Mouse (Mus musculus): ENCODE data around the gene Elf2.

The Elf2 gene

DNA sequence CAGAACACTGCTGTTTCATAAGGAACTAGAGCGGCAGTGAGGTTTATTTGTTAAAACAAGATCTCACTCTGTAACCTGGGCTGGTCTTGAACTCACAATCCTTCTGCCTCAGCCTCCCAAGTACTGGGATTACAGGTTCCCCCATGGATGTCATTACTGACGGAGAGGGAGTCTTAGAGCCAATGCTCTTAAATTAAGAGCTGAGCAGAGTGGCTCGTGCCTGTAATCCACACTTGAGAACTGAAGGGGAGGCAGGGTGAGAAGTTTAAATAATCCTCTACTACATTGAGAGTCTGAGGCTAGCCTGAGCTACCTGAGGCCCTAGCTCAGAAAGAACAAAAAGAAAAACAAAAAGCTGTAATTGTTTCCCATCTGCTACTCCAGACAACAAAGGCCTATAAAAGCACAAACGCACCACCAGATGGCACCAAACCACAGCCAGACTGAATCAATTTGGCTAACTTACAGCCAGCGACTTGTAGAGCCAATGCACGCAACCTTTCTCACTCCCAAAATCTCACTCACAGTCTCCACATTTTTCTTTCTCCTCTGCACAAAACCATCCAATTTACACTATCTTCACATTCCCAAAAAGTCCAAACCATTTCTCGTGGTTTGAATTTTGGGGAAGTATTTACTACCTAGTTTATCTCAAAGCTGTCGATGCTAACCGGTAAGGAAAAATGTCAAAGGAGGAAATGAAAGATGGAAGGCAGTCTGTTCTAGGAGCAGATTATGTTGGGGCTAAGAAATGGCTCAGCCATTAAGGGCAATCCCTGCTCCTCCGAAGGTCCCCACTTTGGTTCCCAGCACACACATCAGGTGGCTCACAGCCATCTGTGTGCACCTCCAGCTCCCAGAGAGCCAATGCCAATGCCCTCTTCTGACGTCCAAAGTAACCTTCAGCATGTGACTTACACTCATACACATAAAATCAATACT, 51.3 kb downstream of the Elf2 start:
- ATAC-seq (ENCODE audit: insufficient number of reproducible peaks, low FRiP score, low TSS enrichment): peak; percentile 78

DNA sequence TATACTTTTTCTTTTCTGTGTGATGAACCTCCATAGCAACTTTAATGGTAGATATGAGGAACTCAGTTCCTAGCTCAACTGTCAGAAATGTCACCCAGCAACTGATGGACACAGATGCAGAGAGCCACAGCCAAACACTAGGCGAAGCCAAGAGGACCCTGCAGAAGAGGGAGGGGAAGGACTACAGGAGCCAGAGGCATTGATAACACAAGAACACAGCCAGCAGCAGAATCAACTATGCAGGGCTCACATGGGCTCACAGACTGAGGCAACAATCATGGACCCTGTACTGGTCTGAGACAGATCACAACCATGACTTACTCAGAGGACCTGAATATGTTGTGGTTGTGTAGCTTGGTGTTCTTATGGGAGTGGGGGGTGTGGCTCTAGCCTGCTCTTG, 56.1 kb downstream of the Elf2 start:
- ATAC-seq (ENCODE audit: insufficient number of reproducible peaks, low FRiP score, low TSS enrichment): no peak

DNA sequence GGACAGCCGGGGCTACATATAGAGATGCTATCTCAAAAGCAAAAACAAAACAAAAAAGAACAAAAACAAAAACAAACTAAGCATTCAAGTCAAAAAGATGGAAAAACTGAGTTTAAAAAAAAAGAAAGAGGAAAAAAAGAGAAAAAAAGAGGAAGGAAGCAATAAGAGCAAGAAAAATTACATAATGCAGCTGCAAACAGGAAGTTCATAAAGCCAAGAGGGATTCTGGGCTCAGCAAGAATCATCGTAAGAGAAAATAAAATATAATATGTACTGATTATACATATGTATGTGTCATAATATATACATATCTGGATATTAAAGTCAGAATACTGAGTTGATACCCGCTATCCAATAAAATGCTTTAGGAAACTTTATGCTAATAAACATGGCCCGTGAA, 58.7 kb downstream of the Elf2 start:
- ATAC-seq (ENCODE audit: insufficient number of reproducible peaks, low FRiP score, low TSS enrichment): no peak

DNA sequence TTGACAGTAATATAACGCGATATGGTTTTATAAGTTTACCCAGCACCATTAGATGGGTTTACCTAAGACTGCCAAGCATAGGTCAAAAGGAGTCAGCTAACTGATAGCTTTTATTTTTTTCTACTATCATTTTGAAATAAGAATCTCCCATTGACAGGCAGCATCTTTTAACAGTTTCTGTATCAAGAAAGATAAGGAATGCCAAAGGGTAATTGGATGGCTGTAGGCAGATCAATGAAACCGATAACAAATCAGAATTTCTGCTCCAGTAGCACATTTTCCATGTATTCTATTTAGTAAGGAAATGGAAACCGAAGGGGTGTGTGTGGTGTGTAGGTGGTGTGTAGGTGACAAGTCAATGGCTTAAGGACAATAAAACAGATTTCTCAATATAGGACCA, 62.0 kb downstream of the Elf2 start:
- no peak for ATAC-seq (ENCODE audit: insufficient number of reproducible peaks, low FRiP score, low TSS enrichment)

DNA sequence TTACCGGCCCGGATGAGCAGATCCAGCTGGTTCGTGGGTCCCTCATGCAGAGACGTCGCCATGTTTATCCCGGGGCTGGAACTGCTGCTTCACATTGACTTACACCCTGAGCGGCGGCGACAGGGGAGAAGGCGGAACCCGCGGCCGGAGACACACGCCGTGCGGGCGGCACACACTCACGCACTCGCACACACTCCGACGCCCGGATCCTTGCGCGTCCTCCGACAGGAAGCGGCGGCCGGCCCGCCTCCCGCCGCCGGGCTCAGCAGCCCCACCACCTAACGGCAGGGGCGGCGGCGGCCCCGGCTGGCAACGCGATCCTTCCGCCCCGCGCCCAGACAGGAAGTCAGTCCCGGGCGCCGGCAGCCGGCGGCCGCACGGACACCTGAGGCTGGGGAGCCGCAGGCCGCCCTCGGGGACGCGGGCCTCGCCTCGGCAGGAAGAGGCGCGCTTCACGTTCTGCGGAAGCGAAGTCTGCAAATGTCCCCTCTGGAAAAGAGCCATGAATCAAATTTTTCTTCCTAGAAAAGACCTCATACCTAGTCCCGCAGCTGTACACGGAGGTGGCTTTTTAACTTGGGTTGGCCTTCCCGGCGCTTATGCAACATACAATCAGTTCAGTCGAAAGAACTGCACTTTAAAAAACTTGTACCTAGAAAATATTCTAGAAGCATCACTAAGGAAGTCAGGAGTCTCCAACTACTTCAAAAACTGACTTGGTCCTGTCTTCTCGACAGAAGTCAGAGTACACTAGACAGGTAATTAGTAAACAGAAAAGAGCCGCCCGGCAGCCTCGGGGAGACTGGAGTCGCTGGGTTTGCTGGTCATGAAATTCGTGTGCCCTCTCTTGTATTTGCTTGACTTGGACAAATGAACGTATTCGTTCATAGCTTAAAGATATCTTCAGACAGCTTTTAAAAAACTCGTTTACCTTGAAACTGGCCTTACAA, 63.0 kb downstream of the Elf2 start:
- peak; percentile 77 for ATAC-seq (ENCODE audit: insufficient number of reproducible peaks, low FRiP score, low TSS enrichment)

DNA sequence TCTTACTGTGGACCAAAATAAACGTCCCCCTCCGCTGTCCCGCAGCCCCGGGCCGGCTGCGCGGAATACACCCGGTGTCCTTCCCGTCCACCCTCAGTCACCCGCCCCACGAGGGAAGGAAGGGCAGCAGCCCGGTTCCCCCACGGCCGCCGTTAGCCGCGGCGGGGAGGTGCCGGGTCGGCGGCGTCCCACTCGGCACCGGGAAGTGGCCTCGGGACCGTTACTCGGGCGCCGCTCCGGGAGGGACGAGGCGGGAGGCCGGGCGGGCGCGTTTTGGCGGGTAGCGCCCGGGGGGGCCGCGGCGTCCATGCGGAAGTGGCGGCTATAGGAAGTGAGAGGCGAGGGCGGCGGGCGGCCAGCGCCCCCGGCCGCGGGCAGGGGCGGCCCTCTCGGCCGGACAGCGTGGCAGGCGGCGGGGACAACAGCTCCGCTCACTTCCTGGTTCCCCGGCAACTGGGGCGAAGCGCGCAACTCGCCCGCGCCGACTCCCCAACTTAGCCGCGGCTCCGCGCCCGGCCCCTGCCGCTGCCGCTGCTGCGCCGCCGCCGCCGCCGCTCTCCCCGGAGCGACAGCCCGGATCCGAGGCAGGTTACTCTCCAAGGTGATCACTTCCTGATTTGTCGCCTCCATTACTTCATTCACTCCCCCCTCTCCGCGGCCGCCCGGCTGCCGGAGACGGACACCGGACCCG, 63.9 kb downstream of the Elf2 start:
- ATAC-seq (ENCODE audit: insufficient number of reproducible peaks, low FRiP score, low TSS enrichment): peak; percentile 12

DNA sequence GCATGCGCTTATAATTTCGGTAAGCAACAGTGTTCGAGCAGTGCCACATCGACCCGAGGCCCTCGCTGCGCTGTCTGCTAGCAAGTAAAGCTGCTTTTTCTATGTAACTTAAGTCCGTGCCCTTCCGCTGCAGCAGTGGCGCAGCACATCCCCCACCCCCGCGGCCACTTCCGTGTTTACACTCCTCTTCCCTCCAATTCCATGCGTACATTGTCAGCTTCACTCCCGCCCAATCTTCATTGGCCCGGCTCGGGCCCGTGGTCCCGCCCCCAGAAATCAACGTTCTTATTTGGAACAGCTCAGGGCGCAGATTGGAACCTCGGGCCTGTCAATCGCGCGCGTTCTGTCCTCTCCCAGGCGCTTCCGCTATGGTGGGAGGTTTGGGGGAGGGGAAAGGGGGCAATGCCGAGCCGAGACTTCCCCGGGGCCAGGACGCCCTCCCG, 64.5 kb downstream of the Elf2 start:
- ATAC-seq (ENCODE audit: insufficient number of reproducible peaks, low FRiP score, low TSS enrichment): peak; percentile 96

DNA sequence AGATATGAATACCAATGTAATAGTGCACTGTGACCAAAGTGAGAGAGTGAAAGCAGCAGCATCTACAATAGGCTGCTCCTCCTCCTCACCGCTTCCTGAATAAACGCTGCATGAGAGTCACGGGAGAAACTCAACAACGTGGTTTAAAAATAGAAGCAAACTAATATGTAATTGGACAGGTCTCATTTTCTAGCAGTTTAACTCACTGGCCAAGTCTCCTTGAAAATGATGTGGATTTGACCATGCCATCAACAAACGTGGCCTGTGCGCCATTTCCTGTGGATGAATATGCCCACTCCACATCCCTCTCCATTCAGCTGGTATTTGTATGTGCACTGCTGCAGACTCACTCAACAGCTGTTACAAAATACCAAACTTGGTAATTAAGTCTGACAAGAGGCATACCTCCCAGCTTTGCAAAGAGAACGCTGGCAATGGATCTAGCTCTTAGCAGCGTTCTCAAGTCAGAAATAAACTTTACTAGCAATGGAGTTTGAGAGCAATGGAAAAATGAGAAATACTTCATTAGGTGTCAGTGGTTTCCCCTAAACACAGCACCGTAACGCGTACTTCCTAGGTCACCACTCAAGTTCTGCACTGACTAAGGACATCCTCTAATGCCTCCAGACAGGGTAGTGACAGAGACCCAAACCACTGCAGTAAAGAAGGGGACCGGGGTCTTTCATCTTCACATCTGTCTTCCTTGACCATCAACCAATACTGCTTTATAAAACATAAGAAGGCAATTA, 70.2 kb downstream of the Elf2 start:
- ATAC-seq (ENCODE audit: insufficient number of reproducible peaks, low FRiP score, low TSS enrichment): no peak

DNA sequence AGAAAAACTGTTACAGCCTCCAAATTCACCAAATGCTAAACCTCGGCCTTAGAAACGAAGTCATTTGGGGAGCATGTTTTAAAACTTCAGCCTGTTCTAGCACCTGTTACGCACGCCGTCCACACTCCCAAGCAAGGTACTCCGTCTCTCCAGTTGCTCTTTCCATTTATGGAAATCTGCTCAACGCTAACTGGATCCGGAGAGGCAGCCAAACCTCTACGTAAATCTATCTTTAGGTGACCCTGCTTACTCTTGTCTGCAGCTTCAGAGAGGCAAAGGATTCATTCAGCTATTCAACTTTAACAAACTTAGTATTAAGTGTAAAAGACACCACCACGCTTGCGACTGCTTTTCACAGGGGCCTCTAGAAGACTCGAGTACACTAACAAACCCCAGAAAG, 72.0 kb downstream of the Elf2 start:
- ATAC-seq (ENCODE audit: insufficient number of reproducible peaks, low FRiP score, low TSS enrichment): no peak

DNA sequence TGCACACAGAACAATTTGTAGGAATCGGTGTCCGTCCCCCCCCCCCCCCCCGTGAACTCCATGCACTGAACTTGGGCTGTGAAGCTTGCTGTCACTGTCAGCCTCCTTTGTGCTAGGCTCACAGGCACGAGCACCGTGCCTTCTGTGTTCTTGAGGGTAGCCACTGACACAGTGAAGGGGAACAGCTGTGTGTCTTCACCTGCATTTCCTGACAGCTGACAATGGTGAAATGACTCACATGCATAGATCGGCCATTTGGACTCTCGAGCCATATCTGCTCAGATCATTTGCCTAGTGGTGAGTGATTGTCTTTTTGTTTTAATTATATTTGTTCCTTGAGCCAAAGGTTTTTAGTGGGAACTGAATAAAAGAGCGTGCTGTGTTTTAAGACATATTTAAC, 77.5 kb downstream of the Elf2 start:
- ATAC-seq (ENCODE audit: insufficient number of reproducible peaks, low FRiP score, low TSS enrichment): no peak

DNA sequence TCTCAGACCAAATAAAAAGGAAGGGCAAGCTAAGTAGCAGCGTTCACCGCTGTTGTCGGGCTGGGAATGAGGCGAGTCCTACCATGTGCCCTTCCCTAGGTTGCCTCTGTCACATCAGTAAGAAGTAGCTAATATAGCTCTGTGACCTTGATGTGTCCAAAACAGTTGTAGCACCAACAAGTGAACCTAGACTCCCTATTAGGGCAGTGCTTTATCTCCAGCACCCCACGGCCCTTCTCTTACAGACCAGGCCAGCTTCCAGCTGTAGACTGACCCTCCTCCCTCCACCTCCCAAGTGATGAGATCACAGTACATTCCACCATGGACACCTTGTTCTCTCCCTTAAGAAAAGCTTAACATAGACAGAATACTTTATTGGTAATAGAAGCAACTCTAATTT, 82.4 kb downstream of the Elf2 start:
- ATAC-seq (ENCODE audit: insufficient number of reproducible peaks, low FRiP score, low TSS enrichment): no peak

DNA sequence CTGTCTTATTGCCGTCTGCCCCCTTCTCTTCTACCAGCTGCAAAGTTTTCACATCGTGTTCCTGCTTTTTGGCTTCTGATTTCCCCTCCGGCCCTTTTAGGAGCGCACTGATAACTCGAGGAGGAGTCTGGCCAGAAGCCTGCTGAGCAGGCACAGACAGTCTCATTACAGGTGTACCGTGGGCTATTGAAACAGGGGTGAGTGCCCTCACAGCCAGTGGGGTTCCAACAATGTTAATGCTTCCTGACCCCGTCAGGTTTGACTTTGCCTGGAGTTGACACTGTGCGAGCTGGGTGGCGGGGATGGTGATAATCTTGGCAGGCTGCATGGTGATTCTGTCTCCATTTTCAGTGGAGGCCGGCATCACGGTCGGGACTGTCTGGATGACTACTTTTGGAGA, 84.0 kb downstream of the Elf2 start:
- ATAC-seq (ENCODE audit: insufficient number of reproducible peaks, low FRiP score, low TSS enrichment): no peak

DNA sequence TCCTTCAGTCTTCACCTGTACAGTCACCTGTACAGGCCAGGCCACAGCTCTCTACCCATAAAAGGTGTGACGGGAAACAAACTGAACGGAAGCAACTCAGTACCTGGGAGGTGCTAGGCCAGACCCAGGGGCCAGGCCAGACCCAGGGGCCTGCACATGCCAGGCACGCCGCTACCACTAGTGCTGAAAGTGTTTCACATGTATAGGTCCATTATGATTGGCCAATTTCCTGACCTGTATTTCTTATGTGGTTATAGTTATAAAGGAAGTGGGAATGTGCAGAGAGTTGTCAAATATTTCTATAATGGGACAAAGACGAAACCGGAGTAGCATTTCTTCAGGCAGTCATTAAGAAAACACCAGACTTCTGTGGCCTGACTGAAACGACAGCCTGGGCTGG, 85.7 kb downstream of the Elf2 start:
- no peak for ATAC-seq (ENCODE audit: insufficient number of reproducible peaks, low FRiP score, low TSS enrichment)

DNA sequence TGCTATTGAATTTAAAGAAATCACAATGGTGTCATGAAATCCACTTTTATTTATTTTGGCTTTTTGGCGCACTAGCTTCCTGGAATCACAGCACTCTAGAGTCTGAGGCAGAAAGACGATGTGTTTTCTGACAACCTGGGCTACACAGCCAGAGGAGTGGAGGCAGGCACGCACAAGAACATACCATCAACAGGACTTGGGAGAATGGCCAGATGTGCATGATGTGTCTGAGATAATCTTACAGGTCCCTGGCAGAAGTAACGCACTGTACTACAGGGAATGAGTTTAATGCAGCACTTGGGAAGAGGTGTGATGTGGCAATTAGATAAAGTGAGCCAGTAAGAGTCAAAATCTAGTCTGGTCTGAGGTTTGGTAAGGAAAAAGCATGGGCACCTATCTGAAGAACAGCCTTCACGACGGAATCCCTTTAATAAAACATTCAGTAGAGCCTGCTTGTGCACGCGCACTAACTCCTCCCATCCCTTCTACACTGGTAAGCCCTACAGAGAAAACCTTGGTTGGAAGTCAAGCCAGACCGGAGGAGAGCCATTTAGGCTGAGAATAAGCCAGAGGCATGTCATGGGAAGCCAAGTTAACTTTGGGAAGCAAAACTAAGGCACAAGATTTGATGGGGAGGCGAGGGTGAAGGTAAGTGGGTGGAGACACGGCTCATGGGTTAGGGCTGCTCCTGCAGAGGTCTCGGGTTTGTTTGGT, 87.6 kb downstream of the Elf2 start:
- ATAC-seq (ENCODE audit: insufficient number of reproducible peaks, low FRiP score, low TSS enrichment): no peak

DNA sequence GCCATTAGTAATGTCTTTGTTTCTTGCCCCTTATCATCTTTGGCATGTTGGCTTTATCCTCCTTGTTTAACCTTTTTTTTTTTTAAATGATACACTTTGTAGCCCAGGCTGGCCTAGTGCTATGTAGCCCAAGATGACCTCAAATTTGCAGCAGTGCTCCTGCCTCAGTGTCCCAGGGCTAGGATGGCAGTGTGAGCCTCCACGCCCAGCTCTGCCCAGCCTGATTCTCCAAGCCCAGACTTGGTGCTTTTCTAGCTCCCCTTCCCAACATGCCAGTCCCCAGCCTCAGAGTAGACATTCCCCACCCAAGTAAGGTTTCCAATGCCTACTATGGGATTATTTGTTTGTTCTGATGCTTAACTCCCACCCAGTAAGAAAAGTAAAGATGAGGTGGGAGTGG, 88.2 kb downstream of the Elf2 start:
- ATAC-seq (ENCODE audit: insufficient number of reproducible peaks, low FRiP score, low TSS enrichment): no peak

DNA sequence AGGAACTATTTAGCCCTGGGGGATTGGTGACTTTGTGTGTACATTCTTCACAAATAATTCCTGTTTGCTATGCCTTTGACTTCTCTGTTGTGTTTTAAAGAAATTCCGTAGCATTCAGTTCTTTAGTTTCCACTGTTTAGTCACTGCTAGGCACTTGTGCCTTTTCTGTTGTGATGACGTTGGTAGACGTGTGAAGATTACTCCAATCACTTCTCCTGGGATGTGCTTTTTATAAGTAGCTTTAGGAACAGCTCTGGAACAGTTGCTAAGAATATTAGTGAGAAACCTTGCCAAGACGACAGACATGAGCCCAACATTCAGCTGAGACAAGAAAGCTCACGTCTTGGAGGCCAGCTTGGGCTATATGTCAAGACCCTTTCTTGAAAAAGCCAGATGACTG, 89.4 kb downstream of the Elf2 start:
- no peak for ATAC-seq (ENCODE audit: insufficient number of reproducible peaks, low FRiP score, low TSS enrichment)

DNA sequence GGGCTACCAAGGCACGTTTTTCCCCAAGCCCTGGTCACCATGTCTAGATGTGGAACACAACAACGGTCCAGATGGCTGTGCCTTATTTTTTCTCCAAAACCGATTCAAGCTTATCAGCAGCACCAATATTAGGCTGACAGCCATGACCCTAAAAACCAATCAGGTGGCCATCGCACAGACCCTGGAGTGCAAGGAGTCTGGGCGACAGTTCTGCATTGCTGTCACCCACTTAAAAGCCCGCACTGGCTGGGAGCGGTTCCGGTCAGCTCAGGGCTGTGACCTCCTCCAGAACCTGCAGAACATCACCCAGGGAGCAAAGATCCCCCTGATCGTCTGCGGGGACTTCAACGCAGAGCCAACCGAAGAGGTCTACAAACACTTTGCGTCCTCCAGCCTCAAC, 90.6 kb downstream of the Elf2 start:
- ATAC-seq (ENCODE audit: insufficient number of reproducible peaks, low FRiP score, low TSS enrichment): no peak

DNA sequence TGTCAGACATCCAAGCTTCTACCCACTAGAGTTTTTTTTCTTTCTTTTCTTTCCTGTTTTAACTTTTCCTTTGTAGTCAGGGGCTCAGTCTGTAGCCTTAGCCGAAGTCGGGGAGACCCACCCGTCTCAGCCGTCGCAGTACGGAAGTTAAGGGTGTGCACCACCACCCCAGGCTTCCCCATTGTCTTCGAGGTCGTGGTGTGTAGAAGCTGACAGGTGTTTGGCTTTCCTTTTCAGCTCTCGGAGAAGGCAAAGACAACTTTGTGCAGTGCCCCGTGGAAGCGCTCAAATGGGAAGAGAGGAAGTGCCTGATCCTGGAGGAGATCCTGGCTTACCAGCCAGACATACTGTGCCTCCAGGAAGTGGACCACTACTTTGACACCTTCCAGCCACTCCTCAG, 91.0 kb downstream of the Elf2 start:
- no peak for ATAC-seq (ENCODE audit: insufficient number of reproducible peaks, low FRiP score, low TSS enrichment)

DNA sequence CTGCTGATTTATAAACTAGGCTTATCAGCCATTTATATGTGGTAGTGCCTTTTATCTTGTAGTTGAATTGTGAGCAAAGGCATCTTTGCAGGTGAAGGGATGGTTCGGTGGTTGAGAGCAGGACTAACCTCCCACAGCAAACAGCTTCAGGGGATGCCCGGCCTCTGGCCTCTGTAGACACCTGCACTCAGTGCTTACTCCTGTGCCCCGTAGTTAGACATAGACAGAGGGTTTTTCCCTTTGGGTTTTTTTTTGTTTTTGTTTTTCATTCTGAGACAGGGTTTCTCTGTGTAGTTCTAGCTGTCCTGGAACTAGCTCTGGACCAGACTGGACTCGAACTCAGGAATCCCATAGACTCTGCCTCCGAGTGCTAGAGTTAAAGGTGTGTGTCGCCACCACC, 91.9 kb downstream of the Elf2 start:
- ATAC-seq (ENCODE audit: insufficient number of reproducible peaks, low FRiP score, low TSS enrichment): no peak

Data from cerebellum, adult (tissue).